Mouse (Mus musculus): Measurements from ENCODE around the gene Gpt2.

DNA sequence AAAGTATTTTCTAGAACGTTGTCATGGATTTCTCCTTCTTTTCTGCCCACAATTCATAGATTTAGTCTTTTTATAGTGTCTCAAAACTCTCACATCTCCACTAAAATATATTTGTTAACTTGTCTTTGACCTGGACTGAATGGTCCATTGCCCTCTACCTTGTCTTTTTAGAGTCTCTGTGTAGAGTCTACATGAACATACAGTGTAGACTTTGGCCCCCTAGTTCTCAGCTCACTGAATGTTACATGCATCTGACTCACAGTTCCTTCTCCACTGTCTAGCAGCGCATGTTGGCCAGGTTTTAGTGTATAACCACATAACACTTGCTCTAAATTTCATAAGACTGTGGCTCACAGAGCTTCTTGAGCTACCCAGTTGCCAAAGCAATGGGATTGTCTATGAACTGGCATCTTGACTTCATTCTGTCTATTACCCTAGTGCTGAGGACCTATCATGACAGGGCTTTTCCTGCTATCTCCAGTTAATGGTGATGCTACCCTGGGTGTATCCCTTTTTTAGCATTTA, 81.7 kb downstream of the Gpt2 start:
- TF ChIP-seq POLR2A (IDR thresholded peaks at IDR 0.05; ENCODE audit: insufficient read length, low read depth) (no peak), USF1 (IDR thresholded peaks at IDR 0.05; ENCODE audit: low read depth) (no peak), MAX (IDR thresholded peaks at IDR 0.05; ENCODE audit: low read depth) (no peak), MYOD1 (IDR thresholded peaks at IDR 0.05; ENCODE audit: control insufficient read depth in 1 of 3, insufficient read length in 2 of 3, low read depth in 2 of 3) (no peak), POLR2AphosphoS2 (IDR thresholded peaks at IDR 0.05; ENCODE audit: insufficient read length, low read depth) (no peak), CEBPB (IDR thresholded peaks at IDR 0.05; ENCODE audit: insufficient read depth, poor library complexity, severe bottlenecking) (peak; percentile 58; the same call in 1 of the 2 replicates), MYOG (IDR thresholded peaks at IDR 0.05; ENCODE audit: control insufficient read depth in 1 of 3, insufficient read depth in 1 of 3, insufficient read length in 2 of 3, low read depth in 2 of 3) (no peak), TCF3 (IDR thresholded peaks at IDR 0.05; ENCODE audit: insufficient read length, low read depth) (no peak), SRF (IDR thresholded peaks at IDR 0.05; ENCODE audit: control insufficient read depth, insufficient read length, low read depth) (no peak), E2F4 (IDR thresholded peaks at IDR 0.05; ENCODE audit: insufficient read depth) (no peak), TCF12 (IDR thresholded peaks at IDR 0.05; ENCODE audit: insufficient read depth, poor library complexity, severe bottlenecking) (no peak)
